Mouse (Mus musculus): ENCODE measurements around the gene Dctn2. TPM values are rescaled to one million over a fixed set of nuclear protein-coding genes. Genes with fewer than 3 reads are reported as not detected.

The Dctn2 gene
- total and polyA plus RNA-seq, 3 experiments = 240 to 297 TPM; not detected in 1

DNA sequence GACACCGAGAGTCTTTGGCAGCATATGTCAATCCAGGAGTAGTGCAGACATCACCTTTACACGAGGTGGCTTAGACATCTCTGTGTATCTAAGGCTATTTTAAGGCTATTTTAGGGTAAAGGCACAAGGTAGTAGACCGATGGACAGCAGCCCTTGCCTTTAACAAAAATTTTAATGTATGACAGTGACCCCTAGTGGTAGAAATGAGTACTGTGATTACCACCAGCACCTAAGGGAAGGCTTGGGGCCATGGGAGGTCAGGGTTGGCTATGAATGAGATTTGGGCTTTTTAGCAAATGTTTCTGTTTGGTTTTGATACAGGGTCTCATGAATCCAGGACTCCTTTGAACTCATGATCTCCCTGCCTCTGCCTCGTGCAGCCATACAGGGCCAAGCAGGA is 37.3 kb upstream of the Dctn2 start:
- Histone ChIP-seq H3K9ac (ENCODE audit: control insufficient read depth, low read depth, low read length, poor library complexity, severe bottlenecking) (no peak overlapping the region), H3K79me2 (ENCODE audit: control insufficient read depth, insufficient read depth, low read length, poor library complexity) (no peaks in the 10 kb centered on the region), H3K4me3 (ENCODE audit: control insufficient read depth in 1 of 2, insufficient read depth in 1 of 2, low read depth in 2 of 2, low read length in 2 of 2) (no peak overlapping the region), H3K27ac (ENCODE audit: control insufficient read depth, low read depth, low read length) (no peak overlapping the region), H3K4me1 (ENCODE audit: control insufficient read depth in 1 of 2, insufficient read depth in 2 of 2, low read length in 2 of 2) (peaks cover 0 to 7% of the 10 kb centered on the region in 2 experiments; a peak in 1 of 4 replicates), H3K36me3 (ENCODE audit: control insufficient read depth in 1 of 2, insufficient read depth in 2 of 2, low read length in 2 of 2) (no peaks in the 10 kb centered on the region), H3K9me3 (replicated peaks; ENCODE audit: insufficient read depth, low read length) (no peaks in the 10 kb centered on the region), H3K27me3 (ENCODE audit: control insufficient read depth in 1 of 2, insufficient read depth in 2 of 2, low read length in 2 of 2) (no peaks in the 10 kb centered on the region)
- TF ChIP-seq SMC3 (IDR thresholded peaks at IDR 0.05; ENCODE audit: low read depth, low read length) (peak; percentile 94), RAD21 (IDR thresholded peaks at IDR 0.05; ENCODE audit: low read depth, low read length) (peak; percentile 94), MEF2A (IDR thresholded peaks at IDR 0.05; ENCODE audit: extremely low read depth, insufficient replicate concordance, low read depth, low read length, poor library complexity, severe bottlenecking) (no peak), SIN3A (IDR thresholded peaks at IDR 0.05; ENCODE audit: low read length) (0 out of 2 replicates have a peak, but pooled peaks have one; percentile 22), ZC3H11A (IDR thresholded peaks at IDR 0.05; ENCODE audit: low read depth, low read length) (peak; percentile 95), CTCF (IDR thresholded peaks at IDR 0.05 in 2 of 3, conservative IDR thresholded peaks at IDR 0.05 in 1 of 3; ENCODE audit: control insufficient read depth in 1 of 3, insufficient read depth in 1 of 3, low read depth in 2 of 3, low read length in 3 of 3, poor library complexity in 1 of 3, severe bottlenecking in 1 of 3) (peak; percentile 41 to 93 (median 83))
- DNase-seq (ENCODE audit: low read depth, low spot score) = peak; percentile 76

DNA sequence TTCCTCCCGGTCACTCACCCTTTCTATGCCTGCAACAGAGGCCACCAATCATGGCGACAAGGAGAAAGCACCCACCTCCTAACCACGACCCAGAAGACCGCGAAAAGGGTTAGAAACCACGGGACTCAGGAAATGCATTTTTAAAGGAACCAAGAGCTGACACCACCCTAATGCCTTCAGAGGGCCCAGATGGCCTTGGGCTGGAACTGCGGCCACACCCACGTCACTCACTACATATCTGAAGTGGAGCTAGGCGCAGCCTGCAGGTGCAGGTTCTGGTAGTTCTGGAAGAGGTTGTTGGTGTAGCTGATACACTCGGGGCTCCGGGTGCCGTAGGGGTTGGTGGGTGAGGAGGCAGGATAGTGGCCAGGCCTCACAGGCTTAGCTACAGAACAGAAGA is 35.5 kb upstream of the Dctn2 start:
- Histone ChIP-seq H3K79me2 (ENCODE audit: control insufficient read depth, insufficient read depth, low read length, poor library complexity) (no peaks in the 10 kb centered on the region), H3K4me3 (ENCODE audit: control insufficient read depth in 1 of 2, insufficient read depth in 1 of 2, low read depth in 2 of 2, low read length in 2 of 2) (no peak overlapping the region), H3K9me3 (replicated peaks; ENCODE audit: insufficient read depth, low read length) (no peaks in the 10 kb centered on the region), H3K27ac (ENCODE audit: control insufficient read depth, low read depth, low read length) (no peak overlapping the region), H3K27me3 (ENCODE audit: control insufficient read depth in 1 of 2, insufficient read depth in 2 of 2, low read length in 2 of 2) (no peaks in the 10 kb centered on the region), H3K9ac (ENCODE audit: control insufficient read depth, low read depth, low read length, poor library complexity, severe bottlenecking) (no peak overlapping the region), H3K36me3 (ENCODE audit: control insufficient read depth in 1 of 2, insufficient read depth in 2 of 2, low read length in 2 of 2) (no peaks in the 10 kb centered on the region), H3K4me1 (ENCODE audit: control insufficient read depth in 1 of 2, insufficient read depth in 2 of 2, low read length in 2 of 2) (no peaks in the 10 kb centered on the region)
- no peak for DNase-seq (ENCODE audit: low read depth, low spot score)
- TF ChIP-seq TCF12 (IDR thresholded peaks at IDR 0.05; ENCODE audit: low read depth, low read length) (no peak), SIN3A (IDR thresholded peaks at IDR 0.05; ENCODE audit: low read length) (no peak), USF1 (IDR thresholded peaks at IDR 0.05; ENCODE audit: low read depth, low read length) (no peak), JUND (IDR thresholded peaks at IDR 0.05; ENCODE audit: low read depth, low read length) (no peak), RAD21 (IDR thresholded peaks at IDR 0.05; ENCODE audit: low read depth, low read length) (no peak), MAX (IDR thresholded peaks at IDR 0.05; ENCODE audit: low read length) (no peak), CTCF (IDR thresholded peaks at IDR 0.05 in 2 of 3, conservative IDR thresholded peaks at IDR 0.05 in 1 of 3; ENCODE audit: control insufficient read depth in 1 of 3, insufficient read depth in 1 of 3, low read depth in 2 of 3, low read length in 3 of 3, poor library complexity in 1 of 3, severe bottlenecking in 1 of 3) (no peak)

DNA sequence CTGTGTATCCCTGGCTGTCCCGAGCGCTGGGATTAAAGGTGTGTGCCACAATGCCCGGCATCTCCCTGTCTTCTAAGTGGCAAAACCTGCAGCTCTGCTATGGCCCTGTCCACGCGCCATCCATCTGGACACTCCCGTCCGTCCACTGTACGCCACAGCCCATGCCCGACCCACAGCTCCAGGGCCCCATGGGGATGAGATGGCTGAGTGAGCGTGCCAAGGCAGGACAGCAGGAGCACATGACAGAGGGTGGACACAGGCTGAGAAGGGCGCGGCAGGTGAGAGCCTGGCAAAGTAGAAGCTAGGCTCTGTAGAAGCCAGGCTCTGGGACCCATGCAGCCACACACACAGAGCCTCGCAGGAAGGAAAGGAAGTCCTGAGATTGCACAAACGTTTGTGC is 34.4 kb upstream of the Dctn2 start:
- Histone ChIP-seq H3K79me2 (ENCODE audit: control insufficient read depth, insufficient read depth, low read length, poor library complexity) (no peaks in the 10 kb centered on the region), H3K4me1 (ENCODE audit: control insufficient read depth in 1 of 2, insufficient read depth in 2 of 2, low read length in 2 of 2) (no peaks in the 10 kb centered on the region), H3K27me3 (ENCODE audit: control insufficient read depth in 1 of 2, insufficient read depth in 2 of 2, low read length in 2 of 2) (no peaks in the 10 kb centered on the region), H3K27ac (ENCODE audit: control insufficient read depth, low read depth, low read length) (no peak overlapping the region), H3K9ac (ENCODE audit: control insufficient read depth, low read depth, low read length, poor library complexity, severe bottlenecking) (no peak overlapping the region), H3K36me3 (ENCODE audit: control insufficient read depth in 1 of 2, insufficient read depth in 2 of 2, low read length in 2 of 2) (no peaks in the 10 kb centered on the region), H3K4me3 (ENCODE audit: control insufficient read depth in 1 of 2, insufficient read depth in 1 of 2, low read depth in 2 of 2, low read length in 2 of 2) (no peak overlapping the region), H3K9me3 (replicated peaks; ENCODE audit: insufficient read depth, low read length) (no peaks in the 10 kb centered on the region)
- no peak for DNase-seq (ENCODE audit: low read depth, low spot score)
- TF ChIP-seq RCOR1 (IDR thresholded peaks at IDR 0.05; ENCODE audit: low read depth, low read length) (no peak), TAL1 (IDR thresholded peaks at IDR 0.05; ENCODE audit: low read length) (no peak), RAD21 (IDR thresholded peaks at IDR 0.05; ENCODE audit: low read depth, low read length) (no peak), TBP (IDR thresholded peaks at IDR 0.05; ENCODE audit: low read depth, low read length) (no peak), NELFE (IDR thresholded peaks at IDR 0.05; ENCODE audit: low read depth, low read length) (no peak), BHLHE40 (IDR thresholded peaks at IDR 0.05; ENCODE audit: borderline replicate concordance, low read depth, low read length) (no peak)

Data from MEL (cell line).